Mouse (Mus musculus): ENCODE measurements around the gene Efcc1. TPM values are rescaled to one million over a fixed set of nuclear protein-coding genes. Genes with fewer than 3 reads are reported as not detected.

The Efcc1 gene
- polyA plus RNA-seq, 1 experiment from 2014 or later = 0.42 TPM

DNA sequence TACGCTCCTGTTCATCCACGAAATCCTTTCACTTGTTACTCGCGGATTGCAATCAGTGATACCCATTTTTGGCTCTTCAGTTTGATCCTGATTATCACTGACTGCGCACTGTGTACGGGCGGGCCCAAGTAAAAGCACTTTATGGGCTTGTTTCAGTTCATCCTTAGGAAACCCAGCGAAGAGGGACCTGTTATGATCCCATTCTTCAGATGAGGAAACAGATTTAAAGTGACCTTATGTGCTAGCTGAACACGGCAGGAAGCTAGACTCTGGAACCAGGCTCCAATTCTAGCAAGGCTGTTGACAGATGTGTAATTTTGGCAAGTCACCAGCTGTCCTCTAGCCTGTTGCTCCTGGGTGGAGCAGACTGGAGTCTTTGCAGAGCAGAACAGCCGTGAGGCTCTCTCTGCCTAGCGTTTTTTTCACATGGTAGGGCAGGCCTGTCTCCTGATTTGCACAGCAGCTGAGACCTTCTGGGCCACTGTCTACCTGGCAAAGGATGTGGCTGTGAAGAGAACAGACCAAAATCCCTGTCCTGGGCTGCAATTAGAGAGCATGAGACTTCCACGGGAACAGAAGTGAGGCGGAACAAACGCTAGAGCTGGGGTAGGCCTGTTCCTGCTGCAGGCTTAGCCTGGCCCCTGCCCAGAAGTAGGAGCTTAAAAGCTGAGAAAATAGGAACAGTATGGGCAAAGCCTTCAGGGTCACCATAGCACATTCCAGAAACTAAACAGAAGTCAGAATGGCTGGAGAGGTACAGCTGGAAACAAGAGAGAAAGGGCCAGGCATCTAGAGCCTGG, 2.7 kb downstream of the Efcc1 start:
- Histone ChIP-seq H3K27me3 (ENCODE audit: insufficient read depth, low read length) (peaks cover 47% of the 10 kb centered on the region), H3K27ac (ENCODE audit: low read depth) (peak overlapping the region; percentile 29; the same call in 1 of the 2 replicates), H3K4me2 (ENCODE audit: low read depth, low read length) (peak overlapping the region; percentile 76), H3K36me3 (replicated peaks; ENCODE audit: insufficient read depth, low read length) (no peaks in the 10 kb centered on the region), H3K4me3 (ENCODE audit: low read depth, low read length) (no peak overlapping the region), H3K9me3 (ENCODE audit: low read length) (no peaks in the 10 kb centered on the region), H3K9ac (replicated peaks) (no peak overlapping the region), H3K4me1 (ENCODE audit: insufficient read depth) (peaks cover 25% of the 10 kb centered on the region)
- ATAC-seq = peak; percentile 29; the same call in 1 of the 2 replicates
- WGBS (ENCODE audit: insufficient replicate concordance) = 33% methylated on average over 14 of the region's 14 CpGs
- TF ChIP-seq CTCF (IDR thresholded peaks at IDR 0.05; ENCODE audit: low read depth) (no peak), EP300 (IDR thresholded peaks at IDR 0.05; ENCODE audit: low read depth) (no peak)
- DNase-seq = no peak

- ATAC-seq (no peak), DNase-seq (no peak)
- no peak overlapping the region for H3K9ac ChIP-seq (replicated peaks)
- H3K27me3 ChIP-seq (ENCODE audit: insufficient read depth, low read length) = peaks cover 46% of the 10 kb centered on the region
- H3K4me1 ChIP-seq (ENCODE audit: insufficient read depth) = peaks cover 25% of the 10 kb centered on the region
- 60% methylated on average over 5 of the region's 5 CpGs for WGBS (ENCODE audit: insufficient replicate concordance)
- no peak overlapping the region for H3K4me2 ChIP-seq (ENCODE audit: low read depth, low read length)
- H3K36me3 ChIP-seq (replicated peaks; ENCODE audit: insufficient read depth, low read length) = no peaks in the 10 kb centered on the region
- no peak overlapping the region for H3K27ac ChIP-seq (ENCODE audit: low read depth)
- TF ChIP-seq CTCF (IDR thresholded peaks at IDR 0.05; ENCODE audit: low read depth) (no peak), EP300 (IDR thresholded peaks at IDR 0.05; ENCODE audit: low read depth) (no peak)
- no peaks in the 10 kb centered on the region for H3K9me3 ChIP-seq (ENCODE audit: low read length)
- no peak overlapping the region for H3K4me3 ChIP-seq (ENCODE audit: low read depth, low read length)
These were observed 3.5 kb downstream of the Efcc1 start for GRCm38 (mm10) chr6:87734136-87734535.

DNA sequence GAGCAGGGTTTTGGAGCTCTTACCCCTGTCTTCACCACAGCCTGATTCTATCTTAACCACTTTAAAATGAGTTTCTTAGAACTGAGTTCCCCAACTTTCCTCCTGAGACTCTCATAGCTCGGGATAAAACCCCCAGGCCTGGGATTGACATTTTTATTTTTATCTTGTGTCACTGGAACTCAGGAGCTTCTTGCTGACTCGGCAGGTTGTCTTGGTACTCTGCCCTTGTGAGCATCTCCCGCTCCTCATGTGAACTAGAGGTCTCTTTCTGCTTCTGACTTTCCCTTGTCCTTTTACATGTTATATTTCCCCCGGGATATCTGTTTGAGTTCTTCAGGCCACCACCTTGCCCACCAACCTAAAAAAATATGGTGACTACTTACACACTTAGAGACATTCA, 6.3 kb downstream of the Efcc1 start:
- H3K4me2 ChIP-seq (ENCODE audit: low read depth, low read length) = no peak overlapping the region
- no peak overlapping the region for H3K27ac ChIP-seq (ENCODE audit: low read depth)
- H3K4me3 ChIP-seq (ENCODE audit: low read depth, low read length) = no peak overlapping the region
- no peaks in the 10 kb centered on the region for H3K36me3 ChIP-seq (replicated peaks; ENCODE audit: insufficient read depth, low read length)
- WGBS (ENCODE audit: insufficient replicate concordance) = 77% methylated on average over 4 of the region's 4 CpGs
- DNase-seq = no peak
- H3K9ac ChIP-seq (replicated peaks) = no peak overlapping the region
- TF ChIP-seq CTCF (IDR thresholded peaks at IDR 0.05; ENCODE audit: low read depth) (no peak), EP300 (IDR thresholded peaks at IDR 0.05; ENCODE audit: low read depth) (no peak)
- ATAC-seq = no peak
- H3K9me3 ChIP-seq (ENCODE audit: low read length) = no peaks in the 10 kb centered on the region
- peaks cover 18% of the 10 kb centered on the region for H3K27me3 ChIP-seq (ENCODE audit: insufficient read depth, low read length)
- peaks cover 39% of the 10 kb centered on the region for H3K4me1 ChIP-seq (ENCODE audit: insufficient read depth)

DNA sequence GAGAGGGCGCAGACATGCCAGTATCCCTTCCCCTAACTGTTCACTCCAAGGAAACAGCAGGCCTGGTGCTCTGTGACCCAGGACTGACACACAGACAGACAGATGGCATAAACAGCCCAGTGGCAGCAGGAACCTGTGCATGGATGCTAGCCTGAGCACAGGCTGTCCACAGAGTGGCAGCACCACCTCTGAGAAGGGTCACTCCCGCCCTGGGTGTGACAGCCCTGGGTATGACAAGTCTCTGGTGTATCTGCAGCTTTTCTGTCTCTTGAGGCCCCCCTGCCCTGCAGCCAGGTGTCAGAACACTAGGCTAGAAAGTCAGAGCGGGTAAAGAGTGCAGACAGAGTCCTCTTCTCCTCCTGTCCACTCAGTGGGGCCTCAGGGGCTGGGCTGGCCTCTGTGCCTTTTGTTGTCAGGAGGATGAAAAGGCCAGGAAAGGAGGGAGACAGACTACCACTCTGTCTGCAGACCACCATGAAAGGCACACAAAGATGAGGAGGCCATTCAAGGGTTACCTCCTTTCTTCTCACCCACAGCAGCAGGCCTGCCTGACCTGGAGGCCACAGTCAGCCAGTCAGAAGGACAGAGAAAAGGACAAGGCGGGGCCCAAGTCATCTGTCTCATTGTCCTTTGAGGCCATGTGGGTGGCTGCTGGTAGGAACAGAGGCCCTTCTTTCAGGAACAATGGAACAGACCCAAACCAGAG, 7.4 kb downstream of the Efcc1 start:
- H3K4me1 ChIP-seq (ENCODE audit: insufficient read depth) = peaks cover 38% of the 10 kb centered on the region

GRCm38 (mm10) chr6:87739898-87740297, 9.2 kb downstream of the Efcc1 start:
- Histone ChIP-seq H3K27ac (ENCODE audit: low read depth) (peak overlapping the region; percentile 74), H3K4me2 (ENCODE audit: low read depth, low read length) (no peak overlapping the region)

More for the DNA sequence above, 7.4 kb downstream of the Efcc1 start:
- Histone ChIP-seq H3K4me2 (ENCODE audit: low read depth, low read length) (no peak overlapping the region), H3K4me3 (ENCODE audit: low read depth, low read length) (no peak overlapping the region), H3K27ac (ENCODE audit: low read depth) (no peak overlapping the region), H3K27me3 (ENCODE audit: insufficient read depth, low read length) (peaks cover 7% of the 10 kb centered on the region), H3K36me3 (replicated peaks; ENCODE audit: insufficient read depth, low read length) (no peaks in the 10 kb centered on the region), H3K9me3 (ENCODE audit: low read length) (no peaks in the 10 kb centered on the region), H3K9ac (replicated peaks) (no peak overlapping the region)
- TF ChIP-seq EP300 (IDR thresholded peaks at IDR 0.05; ENCODE audit: low read depth) = no peak
- peak; percentile 62 for TF ChIP-seq CTCF (IDR thresholded peaks at IDR 0.05; ENCODE audit: low read depth)
- WGBS (ENCODE audit: insufficient replicate concordance) = 74% methylated on average over 4 of the region's 4 CpGs
- DNase-seq (no peak), ATAC-seq (no peak)

DNA sequence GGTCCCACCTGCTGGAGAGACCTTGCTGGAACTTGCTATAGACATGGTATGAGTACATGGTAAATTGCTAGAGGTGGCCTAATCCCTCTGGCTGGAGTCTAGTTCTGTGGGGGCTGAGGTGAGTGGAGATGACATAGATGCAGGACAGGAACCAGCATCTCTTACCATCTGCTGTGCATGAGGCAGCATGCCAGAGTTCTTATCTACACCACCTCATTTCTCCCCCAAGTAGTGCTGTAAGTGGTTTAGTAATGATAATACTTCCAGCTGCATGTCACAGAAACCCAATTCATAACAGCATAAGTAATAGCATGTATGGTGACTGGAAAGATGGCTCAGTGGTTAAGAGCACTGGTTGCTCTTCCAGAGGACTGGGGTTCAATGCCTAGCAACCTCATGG, 9.8 kb downstream of the Efcc1 start:
- Histone ChIP-seq H3K27me3 (ENCODE audit: insufficient read depth, low read length) (no peaks in the 10 kb centered on the region), H3K4me1 (ENCODE audit: insufficient read depth) (peaks cover 39% of the 10 kb centered on the region), H3K27ac (ENCODE audit: low read depth) (peak overlapping the region; percentile 74), H3K9me3 (ENCODE audit: low read length) (no peaks in the 10 kb centered on the region), H3K36me3 (replicated peaks; ENCODE audit: insufficient read depth, low read length) (no peaks in the 10 kb centered on the region), H3K4me3 (ENCODE audit: low read depth, low read length) (no peak overlapping the region), H3K4me2 (ENCODE audit: low read depth, low read length) (peak overlapping the region; percentile 16; the same call in 1 of the 2 replicates), H3K9ac (replicated peaks) (peak overlapping the region; percentile 30; the same call in 1 of the 2 replicates)
- ATAC-seq (peak; percentile 89), DNase-seq (peak; percentile 66)
- peak; percentile 96 for TF ChIP-seq EP300 (IDR thresholded peaks at IDR 0.05; ENCODE audit: low read depth)
- no peak for TF ChIP-seq CTCF (IDR thresholded peaks at IDR 0.05; ENCODE audit: low read depth)

More at GRCm38 (mm10) chr6:87739898-87740297, 9.2 kb downstream of the Efcc1 start:
- Histone ChIP-seq H3K4me1 (ENCODE audit: insufficient read depth) (peaks cover 35% of the 10 kb centered on the region), H3K27me3 (ENCODE audit: insufficient read depth, low read length) (no peaks in the 10 kb centered on the region), H3K4me3 (ENCODE audit: low read depth, low read length) (no peak overlapping the region), H3K36me3 (replicated peaks; ENCODE audit: insufficient read depth, low read length) (no peaks in the 10 kb centered on the region), H3K9me3 (ENCODE audit: low read length) (no peaks in the 10 kb centered on the region), H3K9ac (replicated peaks) (peak overlapping the region; percentile 30; the same call in 1 of the 2 replicates)
- peak; percentile 6; the same call in 1 of the 2 replicates for ATAC-seq
- no peak for TF ChIP-seq CTCF (IDR thresholded peaks at IDR 0.05; ENCODE audit: low read depth)
- 34% methylated on average over 6 of the region's 6 CpGs for WGBS (ENCODE audit: insufficient replicate concordance)
- no peak for DNase-seq
